Mouse (Mus musculus) bone marrow, adult 2 months (tissue): Measurements from ENCODE around the gene Abr. TPM values are rescaled to one million over a fixed set of nuclear protein-coding genes. Genes with fewer than 3 reads are reported as not detected.

Experiments used
- H3K27ac ChIP-seq: fragments of 200-500 bp; 2 replicates; pipeline ENCODE4 v1.5.1; 2012; ENCODE audit warnings: low read depth, mild to moderate bottlenecking, control low read depth, inconsistent platforms, low read length; ENCODE audit not compliant: control insufficient read depth, poor library complexity, insufficient read depth
- H3K4me1 ChIP-seq: fragments of 200-500 bp; 2 replicates; pipeline ENCODE4 v1.6.1; 2011; ENCODE audit warnings: low read length; ENCODE audit not compliant: control insufficient read depth, insufficient read depth
- H3K4me3 ChIP-seq: fragments of 200-500 bp; replicated peaks from 2 replicates; pipeline ENCODE3; 2011; ENCODE audit warnings: mild to moderate bottlenecking, low read depth, low read length, control low read depth; ENCODE audit not compliant: control insufficient read depth
- CTCF ChIP-seq: fragments of 200-500 bp; IDR thresholded peaks from 2 replicates; pipeline ENCODE4 v1.5.1; 2011; ENCODE audit warnings: low read length, control low read depth; ENCODE audit not compliant: control insufficient read depth, insufficient read depth
- POLR2A ChIP-seq: fragments of 200-500 bp; IDR thresholded peaks from 2 replicates; pipeline ENCODE4 v1.6.1; 2011; ENCODE audit warnings: low read depth, mild to moderate bottlenecking, control low read depth, low read length, borderline replicate concordance; ENCODE audit not compliant: control insufficient read depth
- WGBS: fragments of 180-500 bp; shearing (Covaris S2); methylation state at CpG from one replicate; pipeline ENCODE4 v1.1.7; 2018; 5-methylcytosine and 5-hydroxymethylcytosine counted together
- polyA plus RNA-seq: library from polyadenylated mRNA; stranded (reverse); fragments of >200 nt; gene quantifications from 2 replicates; pipeline ENCODE4 v1.2.4, GENCODE M21; 2011; ENCODE audit warnings: low replicate concordance; ENCODE audit not compliant: missing spikeins, insufficient read depth, insufficient read length

The Abr gene
- polyA plus RNA-seq, 1 experiment: 43.0 TPM

GRCm38 (mm10) chr11:76429966-76430631, 192.0 kb downstream of the Abr start:
- no peak overlapping the region for H3K27ac ChIP-seq
- TF ChIP-seq POLR2A (no peak), CTCF (no peak)
- H3K4me3 ChIP-seq: no peak overlapping the region
- H3K4me1 ChIP-seq: peaks cover 1% of the 10 kb centered on the region; the same call in 1 of the 2 replicates
- 76% methylated on average over 6 of the region's 6 CpGs for WGBS

- no peak overlapping the region for H3K27ac ChIP-seq
- H3K4me1 ChIP-seq: no peaks in the 10 kb centered on the region
- 77% methylated on average over 7 of the region's 7 CpGs for WGBS
- TF ChIP-seq POLR2A (no peak), CTCF (no peak)
- H3K4me3 ChIP-seq: no peak overlapping the region
Measured at GRCm38 (mm10) chr11:76429556-76429955, 192.6 kb downstream of the Abr start.

- Histone ChIP-seq H3K4me3 (no peak overlapping the region), H3K4me1 (no peaks in the 10 kb centered on the region), H3K27ac (no peak overlapping the region)
- 64% methylated on average over 4 of the region's 4 CpGs for WGBS
- no peak for TF ChIP-seq CTCF
- no peak for TF ChIP-seq POLR2A
Measured at GRCm38 (mm10) chr11:76429046-76429445, 193.1 kb downstream of the Abr start.

DNA sequence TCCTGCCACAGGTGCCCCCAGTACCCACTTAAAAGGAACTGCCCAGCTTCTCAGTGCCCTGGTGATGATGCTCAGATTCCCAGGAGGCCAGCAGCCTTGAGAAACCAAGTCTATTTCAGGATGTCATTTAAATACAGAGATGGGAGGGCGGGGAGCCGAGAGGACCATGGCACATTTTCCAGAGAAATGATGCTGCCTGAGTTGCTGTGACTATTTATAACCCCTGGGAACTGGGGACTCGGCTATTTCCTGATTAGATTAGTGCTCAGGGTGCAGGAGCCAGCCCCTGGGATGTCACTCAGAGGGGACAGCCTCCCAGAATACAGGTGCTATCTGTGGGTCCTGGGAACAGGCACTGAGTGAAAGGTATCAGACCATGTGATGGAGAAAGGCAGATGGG, 194.3 kb downstream of the Abr start:
- 81% methylated on average over 3 of the region's 3 CpGs for WGBS
- TF ChIP-seq CTCF (no peak), POLR2A (no peak)
- no peak overlapping the region for H3K4me3 ChIP-seq
- H3K27ac ChIP-seq: no peak overlapping the region
- no peaks in the 10 kb centered on the region for H3K4me1 ChIP-seq

DNA sequence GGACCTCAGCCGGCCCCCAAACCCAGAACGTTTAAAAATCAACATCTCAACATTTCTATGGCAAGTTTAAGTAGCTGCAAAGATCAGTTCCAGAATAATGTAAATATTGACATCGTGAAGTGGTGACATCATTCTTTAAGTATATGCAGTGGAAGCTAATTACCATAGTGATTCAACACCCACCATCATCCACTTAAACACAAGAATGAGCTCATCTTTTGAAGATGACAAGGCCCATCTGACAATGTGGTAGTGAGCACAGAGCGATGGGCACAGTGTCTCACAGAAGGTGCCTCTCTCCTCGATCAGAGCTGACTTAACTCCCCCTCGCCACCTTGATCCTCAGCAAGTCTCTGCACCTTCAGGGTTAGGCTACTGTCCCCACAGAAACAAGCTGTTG, 196.4 kb downstream of the Abr start:
- Histone ChIP-seq H3K4me3 (no peak overlapping the region), H3K4me1 (no peaks in the 10 kb centered on the region), H3K27ac (no peak overlapping the region)
- TF ChIP-seq CTCF (no peak), POLR2A (no peak)
- WGBS: 84% methylated on average over 6 of the region's 6 CpGs

DNA sequence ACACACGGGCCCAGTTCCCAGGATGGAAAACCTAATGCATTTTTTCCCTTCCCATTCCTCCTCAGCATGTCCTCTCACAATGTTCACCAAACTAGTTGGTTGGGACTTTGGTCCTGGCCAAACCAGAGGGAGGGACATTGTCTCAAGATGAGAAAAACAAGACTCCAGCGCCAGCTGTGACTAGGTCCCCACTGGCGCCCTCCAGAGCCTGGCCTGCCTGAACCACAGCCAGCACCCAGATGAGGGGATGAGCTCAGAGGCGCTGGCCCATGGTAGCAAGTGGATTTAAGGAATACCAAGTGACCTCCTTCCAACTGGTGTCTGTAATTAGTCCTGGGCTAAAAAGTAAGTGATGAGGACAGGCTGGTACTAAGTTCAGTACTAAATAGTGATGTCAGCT, 201.2 kb downstream of the Abr start:
- H3K4me1 ChIP-seq: no peaks in the 10 kb centered on the region
- H3K4me3 ChIP-seq: no peak overlapping the region
- 67% methylated on average over 4 of the region's 4 CpGs for WGBS
- TF ChIP-seq POLR2A: no peak
- no peak for TF ChIP-seq CTCF
- no peak overlapping the region for H3K27ac ChIP-seq

GRCm38 (mm10) chr11:76419179-76419578, 202.9 kb downstream of the Abr start:
- no peak overlapping the region for H3K27ac ChIP-seq
- WGBS: 65% methylated on average over 4 of the region's 4 CpGs
- H3K4me3 ChIP-seq: no peak overlapping the region
- no peaks in the 10 kb centered on the region for H3K4me1 ChIP-seq
- TF ChIP-seq POLR2A (no peak), CTCF (no peak)

DNA sequence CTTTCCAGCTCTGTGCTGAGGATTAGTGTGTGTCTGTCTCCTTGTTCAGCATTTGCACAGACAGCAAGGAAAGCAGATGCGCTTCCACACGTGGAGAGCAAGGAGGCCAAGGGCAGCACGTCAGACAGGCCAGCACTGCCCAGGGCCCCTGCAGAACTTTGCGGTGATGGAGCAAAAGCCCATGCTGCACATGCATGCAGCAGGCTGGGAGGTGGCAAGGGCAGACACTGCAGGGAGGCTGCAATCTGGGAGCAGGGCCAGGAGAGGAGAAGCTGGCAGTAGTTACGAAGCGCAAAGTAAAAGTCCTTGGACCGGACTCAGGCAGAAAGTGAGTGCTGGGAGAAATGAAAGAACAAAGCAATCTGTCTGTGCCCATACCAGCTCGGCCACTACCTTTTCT, 203.7 kb downstream of the Abr start:
- H3K4me1 ChIP-seq: no peaks in the 10 kb centered on the region
- no peak overlapping the region for H3K4me3 ChIP-seq
- no peak for TF ChIP-seq CTCF
- TF ChIP-seq POLR2A: no peak
- no peak overlapping the region for H3K27ac ChIP-seq
- 89% methylated on average over 8 of the region's 8 CpGs for WGBS

DNA sequence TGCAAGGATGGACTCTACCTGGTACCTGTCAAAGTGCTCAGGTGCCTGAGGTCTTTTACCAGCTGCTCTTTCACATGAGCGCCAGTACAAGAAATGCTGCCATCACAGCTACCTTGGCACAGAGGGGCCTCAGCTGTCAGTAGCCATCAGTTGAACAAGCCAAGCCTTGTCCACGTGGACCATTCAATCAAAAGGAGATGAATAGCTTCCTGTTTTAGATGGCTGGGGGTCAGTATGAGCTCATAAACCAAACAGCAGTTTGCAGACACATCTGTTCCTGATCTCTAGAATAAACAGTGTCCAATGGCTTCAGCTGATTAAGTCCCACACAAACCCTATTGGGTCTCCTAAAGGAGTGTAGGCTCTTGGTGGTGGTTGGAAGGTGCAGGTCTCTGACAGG, 206.1 kb downstream of the Abr start:
- TF ChIP-seq POLR2A (no peak), CTCF (no peak)
- H3K27ac ChIP-seq: no peak overlapping the region
- 53% methylated on average over 2 of the region's 2 CpGs for WGBS
- no peaks in the 10 kb centered on the region for H3K4me1 ChIP-seq
- H3K4me3 ChIP-seq: no peak overlapping the region
